Mouse (Mus musculus): ENCODE measurements around the gene Elovl6. TPM values are rescaled to one million over a fixed set of nuclear protein-coding genes. Genes with fewer than 3 reads are reported as not detected.

Elovl6 gene
- polyA plus RNA-seq, 1 experiment from 2014 or later, result 34.2 TPM

DNA sequence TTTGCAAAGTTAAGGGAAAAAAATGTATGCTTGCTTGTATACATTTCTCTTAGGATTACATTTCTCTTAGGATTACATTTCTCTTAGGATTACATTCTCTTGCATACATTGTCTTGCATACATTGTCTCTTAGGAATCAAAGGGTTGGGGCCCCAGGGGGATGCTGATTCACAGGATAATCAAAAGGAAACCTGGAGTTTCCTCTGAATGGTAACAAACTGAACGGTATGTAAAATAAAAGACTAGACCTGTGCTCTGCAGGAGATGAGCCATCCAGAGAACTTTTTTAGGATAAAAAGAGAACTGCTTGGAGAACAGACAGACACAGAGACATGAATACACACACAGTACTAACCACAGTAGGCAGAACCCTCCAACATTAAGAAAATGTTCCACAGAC is 118.8 kb downstream of the Elovl6 start:
- Histone ChIP-seq H3K4me2 (ENCODE audit: low read length) (no peak overlapping the region), H3K4me3 (replicated peaks; ENCODE audit: low read depth, low read length) (no peak overlapping the region), H3K27ac (no peak overlapping the region), H3K36me3 (ENCODE audit: insufficient read depth, low read length) (no peaks in the 10 kb centered on the region), H3K27me3 (ENCODE audit: insufficient read depth, low read length) (no peaks in the 10 kb centered on the region), H3K4me1 (replicated peaks; ENCODE audit: insufficient read depth, low read length) (no peaks in the 10 kb centered on the region; the same call in 1 of the 2 replicates), H3K9me3 (replicated peaks; ENCODE audit: low read length) (no peaks in the 10 kb centered on the region), H3K9ac (ENCODE audit: low read depth, low read length) (no peak overlapping the region)
- DNase-seq (ENCODE audit: low spot score) (no peak), ATAC-seq (replicated peaks; ENCODE audit: low FRiP score, low read depth) (no peak)
- TF ChIP-seq CTCF (IDR thresholded peaks at IDR 0.05; ENCODE audit: low read depth), result no peak
- 82% methylated on average over 1 of the region's 1 CpGs for WGBS

DNA sequence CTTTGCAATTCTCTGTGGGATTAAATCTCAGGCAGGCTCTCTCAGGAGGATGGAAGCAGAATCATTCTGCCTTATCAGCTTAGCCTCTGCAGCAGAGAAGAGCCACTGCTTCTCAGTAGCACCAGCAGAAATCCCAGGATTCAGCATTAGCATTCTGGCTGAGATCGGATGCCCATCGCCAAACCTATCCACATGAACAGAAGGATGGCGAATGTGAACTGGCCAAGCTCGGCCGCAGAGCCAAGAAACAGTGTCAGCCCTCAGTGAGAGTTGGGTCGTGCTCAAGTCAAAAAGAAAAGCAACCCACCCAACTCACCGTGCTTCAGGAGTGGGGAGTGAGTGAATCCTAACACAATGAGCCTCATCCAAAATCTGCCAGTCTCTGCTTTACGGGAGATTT is 119.6 kb downstream of the Elovl6 start:
- Histone ChIP-seq H3K27me3 (ENCODE audit: insufficient read depth, low read length) (no peaks in the 10 kb centered on the region), H3K36me3 (ENCODE audit: insufficient read depth, low read length) (no peaks in the 10 kb centered on the region), H3K9ac (ENCODE audit: low read depth, low read length) (no peak overlapping the region), H3K4me2 (ENCODE audit: low read length) (no peak overlapping the region), H3K27ac (no peak overlapping the region), H3K9me3 (replicated peaks; ENCODE audit: low read length) (no peaks in the 10 kb centered on the region), H3K4me3 (replicated peaks; ENCODE audit: low read depth, low read length) (no peak overlapping the region), H3K4me1 (replicated peaks; ENCODE audit: insufficient read depth, low read length) (no peaks in the 10 kb centered on the region)
- ATAC-seq (replicated peaks; ENCODE audit: low FRiP score, low read depth), result no peak
- 93% methylated on average over 8 of the region's 8 CpGs for WGBS
- no peak for DNase-seq (ENCODE audit: low spot score)
- TF ChIP-seq CTCF (IDR thresholded peaks at IDR 0.05; ENCODE audit: low read depth), result no peak

DNA sequence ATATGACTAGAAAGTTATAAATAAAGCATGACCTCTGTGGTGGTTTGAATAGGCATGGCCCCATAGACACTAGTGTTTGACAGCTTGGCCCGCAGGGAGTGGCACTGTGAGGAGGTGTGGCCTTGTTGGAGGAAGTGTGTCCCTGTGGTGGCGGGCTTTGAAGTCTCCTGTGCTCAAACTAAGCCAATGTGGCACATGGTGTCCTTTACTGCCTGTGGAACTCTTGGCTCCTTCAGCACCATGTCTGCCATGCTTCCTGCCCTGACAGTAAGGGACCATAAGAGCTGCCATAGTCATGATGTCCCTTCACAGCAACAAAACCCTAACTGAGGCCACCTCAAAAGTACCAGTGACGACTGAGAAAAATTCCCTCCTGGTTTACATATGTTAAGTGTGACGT is 120.3 kb downstream of the Elovl6 start:
- Histone ChIP-seq H3K9ac (ENCODE audit: low read depth, low read length) (no peak overlapping the region), H3K36me3 (ENCODE audit: insufficient read depth, low read length) (no peaks in the 10 kb centered on the region), H3K27me3 (ENCODE audit: insufficient read depth, low read length) (no peaks in the 10 kb centered on the region), H3K4me1 (replicated peaks; ENCODE audit: insufficient read depth, low read length) (no peaks in the 10 kb centered on the region), H3K9me3 (replicated peaks; ENCODE audit: low read length) (no peaks in the 10 kb centered on the region), H3K27ac (no peak overlapping the region), H3K4me2 (ENCODE audit: low read length) (no peak overlapping the region), H3K4me3 (replicated peaks; ENCODE audit: low read depth, low read length) (no peak overlapping the region)
- ATAC-seq (replicated peaks; ENCODE audit: low FRiP score, low read depth) (no peak), DNase-seq (ENCODE audit: low spot score) (no peak)
- 85% methylated on average over 4 of the region's 4 CpGs for WGBS
- TF ChIP-seq CTCF (IDR thresholded peaks at IDR 0.05; ENCODE audit: low read depth), result no peak

DNA sequence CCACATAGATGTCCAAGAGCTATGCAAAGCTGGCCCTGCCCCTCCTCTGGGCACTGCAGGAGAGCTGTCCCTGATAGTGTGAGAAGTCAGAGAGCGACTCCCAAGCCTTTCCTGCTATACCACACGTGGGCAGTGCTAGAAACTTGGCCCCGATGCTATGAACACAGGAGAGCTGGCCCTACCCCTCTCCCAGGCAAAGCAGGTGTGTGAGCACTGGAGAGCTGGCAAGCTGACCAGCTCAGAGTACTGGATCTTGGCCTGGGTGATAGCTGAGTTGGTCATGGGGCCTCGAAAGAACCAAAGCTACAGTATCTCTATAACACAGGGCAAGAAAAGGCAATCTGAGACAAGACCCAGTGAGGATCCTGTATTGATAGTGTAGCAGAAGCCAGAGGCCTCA is 124.4 kb downstream of the Elovl6 start:
- H3K27ac ChIP-seq, result no peak overlapping the region
- 65% methylated on average over 4 of the region's 4 CpGs for WGBS
- no peak for ATAC-seq (replicated peaks; ENCODE audit: low FRiP score, low read depth)

DNA sequence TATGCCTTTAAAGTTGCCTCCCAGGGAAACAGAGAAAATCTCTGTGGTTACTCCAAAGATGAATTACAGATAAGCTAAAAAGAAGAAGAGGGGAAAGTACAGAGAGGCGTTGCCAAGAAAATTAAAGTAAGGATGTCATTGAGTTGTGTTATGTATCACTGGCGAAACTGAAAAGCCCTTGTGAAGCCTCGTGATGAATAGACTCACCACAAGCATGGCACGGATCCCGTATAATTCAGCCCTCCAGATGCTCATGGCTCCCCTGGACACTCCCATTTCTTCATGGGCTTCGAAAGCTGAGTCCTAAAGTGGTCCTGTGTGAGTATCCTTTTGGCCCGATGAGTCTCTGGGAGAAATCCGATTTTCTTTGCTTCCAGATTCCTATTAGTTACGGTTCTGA is 125.1 kb downstream of the Elovl6 start:
- Histone ChIP-seq H3K9ac (ENCODE audit: low read depth, low read length) (no peak overlapping the region), H3K9me3 (replicated peaks; ENCODE audit: low read length) (no peaks in the 10 kb centered on the region), H3K4me1 (replicated peaks; ENCODE audit: insufficient read depth, low read length) (no peaks in the 10 kb centered on the region), H3K27ac (no peak overlapping the region), H3K4me2 (ENCODE audit: low read length) (no peak overlapping the region), H3K27me3 (ENCODE audit: insufficient read depth, low read length) (no peaks in the 10 kb centered on the region), H3K4me3 (replicated peaks; ENCODE audit: low read depth, low read length) (no peak overlapping the region), H3K36me3 (ENCODE audit: insufficient read depth, low read length) (no peaks in the 10 kb centered on the region)
- TF ChIP-seq CTCF (IDR thresholded peaks at IDR 0.05; ENCODE audit: low read depth), result no peak
- DNase-seq (ENCODE audit: low spot score) (no peak), ATAC-seq (replicated peaks; ENCODE audit: low FRiP score, low read depth) (no peak)
- WGBS, result 89% methylated on average over 9 of the region's 9 CpGs

More for the DNA sequence above, 124.4 kb downstream of the Elovl6 start:
- H3K9ac ChIP-seq (ENCODE audit: low read depth, low read length), result no peak overlapping the region
- no peaks in the 10 kb centered on the region for H3K36me3 ChIP-seq (ENCODE audit: insufficient read depth, low read length)
- no peak for DNase-seq (ENCODE audit: low spot score)
- no peaks in the 10 kb centered on the region for H3K4me1 ChIP-seq (replicated peaks; ENCODE audit: insufficient read depth, low read length)
- H3K4me2 ChIP-seq (ENCODE audit: low read length), result no peak overlapping the region
- H3K27me3 ChIP-seq (ENCODE audit: insufficient read depth, low read length), result no peaks in the 10 kb centered on the region
- H3K9me3 ChIP-seq (replicated peaks; ENCODE audit: low read length), result no peaks in the 10 kb centered on the region
- no peak for TF ChIP-seq CTCF (IDR thresholded peaks at IDR 0.05; ENCODE audit: low read depth)
- H3K4me3 ChIP-seq (replicated peaks; ENCODE audit: low read depth, low read length), result no peak overlapping the region

DNA sequence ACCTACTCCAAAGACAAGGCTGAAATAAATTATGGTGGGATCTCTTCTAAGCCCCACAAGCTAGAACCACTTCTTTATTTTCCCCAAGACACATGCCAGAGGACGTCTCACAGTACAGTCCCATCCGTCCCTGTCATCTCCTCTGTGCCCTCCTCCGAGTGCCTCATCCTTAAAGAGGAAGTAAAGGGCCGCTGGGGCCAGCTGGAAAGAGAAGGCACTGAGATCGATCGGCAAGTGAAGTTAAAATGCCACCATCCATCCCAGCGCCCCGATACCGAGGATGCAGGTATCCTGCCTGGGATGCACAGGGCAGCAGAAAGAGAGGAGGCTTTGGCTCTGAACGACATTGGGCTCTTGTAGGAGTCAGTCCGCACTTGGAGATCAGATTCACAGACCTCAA is 125.6 kb downstream of the Elovl6 start:
- H3K36me3 ChIP-seq (ENCODE audit: insufficient read depth, low read length), result no peaks in the 10 kb centered on the region
- no peak overlapping the region for H3K4me3 ChIP-seq (replicated peaks; ENCODE audit: low read depth, low read length)
- H3K9ac ChIP-seq (ENCODE audit: low read depth, low read length), result no peak overlapping the region
- 80% methylated on average over 11 of the region's 11 CpGs for WGBS
- ATAC-seq (replicated peaks; ENCODE audit: low FRiP score, low read depth), result no peak
- TF ChIP-seq CTCF (IDR thresholded peaks at IDR 0.05; ENCODE audit: low read depth), result no peak
- H3K4me2 ChIP-seq (ENCODE audit: low read length), result no peak overlapping the region
- DNase-seq (ENCODE audit: low spot score), result no peak
- no peaks in the 10 kb centered on the region for H3K27me3 ChIP-seq (ENCODE audit: insufficient read depth, low read length)
- H3K4me1 ChIP-seq (replicated peaks; ENCODE audit: insufficient read depth, low read length), result no peaks in the 10 kb centered on the region
- no peaks in the 10 kb centered on the region for H3K9me3 ChIP-seq (replicated peaks; ENCODE audit: low read length)
- no peak overlapping the region for H3K27ac ChIP-seq

DNA sequence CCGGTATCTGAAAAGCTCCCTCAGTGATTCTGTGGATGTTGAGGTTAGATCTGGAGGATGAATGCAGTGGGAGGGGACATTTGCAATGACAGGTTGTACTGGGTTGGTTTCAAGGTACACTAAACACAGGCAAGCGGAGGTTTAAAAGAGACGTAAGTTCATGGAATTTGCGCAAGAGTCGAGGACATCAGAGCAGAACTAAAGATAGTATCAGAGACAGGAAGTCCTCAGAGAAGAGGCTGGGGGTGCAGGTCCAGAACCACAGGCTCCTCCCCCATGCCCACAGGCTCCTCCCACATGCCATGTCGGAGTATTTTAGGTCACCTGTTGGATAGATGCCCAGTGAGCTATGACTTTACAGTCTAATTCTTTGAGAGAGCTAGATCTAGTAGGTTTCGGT is 126.6 kb downstream of the Elovl6 start:
- no peak for DNase-seq (ENCODE audit: low spot score)
- no peak overlapping the region for H3K27ac ChIP-seq
- no peaks in the 10 kb centered on the region for H3K4me1 ChIP-seq (replicated peaks; ENCODE audit: insufficient read depth, low read length)
- H3K9ac ChIP-seq (ENCODE audit: low read depth, low read length), result no peak overlapping the region
- H3K36me3 ChIP-seq (ENCODE audit: insufficient read depth, low read length), result no peaks in the 10 kb centered on the region
- no peak for ATAC-seq (replicated peaks; ENCODE audit: low FRiP score, low read depth)
- no peak overlapping the region for H3K4me2 ChIP-seq (ENCODE audit: low read length)
- H3K27me3 ChIP-seq (ENCODE audit: insufficient read depth, low read length), result no peaks in the 10 kb centered on the region
- H3K4me3 ChIP-seq (replicated peaks; ENCODE audit: low read depth, low read length), result no peak overlapping the region
- H3K9me3 ChIP-seq (replicated peaks; ENCODE audit: low read length), result no peaks in the 10 kb centered on the region
- no peak for TF ChIP-seq CTCF (IDR thresholded peaks at IDR 0.05; ENCODE audit: low read depth)
- 83% methylated on average over 7 of the region's 7 CpGs for WGBS

Measured in kidney, postnatal 0 days (tissue).